Mouse (Mus musculus) inflammation-experienced regulatory T-cells, adult 16 weeks (primary cell): Measurements from ENCODE around the gene Olfr11. TPM values are rescaled to one million over a fixed set of nuclear protein-coding genes. Genes with fewer than 3 reads are reported as not detected.

Experiments used
- polyA plus RNA-seq: library from polyadenylated mRNA; unstranded; fragments of 100-300 nt; shearing (Covaris generic); gene quantifications from one replicate; pipeline ENCODE4 v1.2.1, GENCODE M21; 2017

Gene Olfr11
- not detected for polyA plus RNA-seq

GRCm38 (mm10) chr13:21642418-21642817 lies at the start of gene Olfr11:
Olfr11 (minus strand) TSS chr13:21642518.

GRCm38 (mm10) chr13:21677305-21677704 lies 35.0 kb upstream of the Olfr11 start, which contains the start of gene Olfr1360:
Olfr1360 (minus strand) TSS chr13:21677405.

GRCm38 (mm10) chr13:21663286-21663685 lies 21.0 kb upstream of the Olfr11 start, which contains the start of gene Olfr1361:
Olfr1361 (minus strand) TSS chr13:21663386.

GRCm38 (mm10) chr13:21613922-21614321 lies 28.4 kb downstream of the Olfr11 start, which contains the start of gene Olfr1362:
Olfr1362 (minus strand) TSS chr13:21614022.

Other genes with a start within 250 kb of the Olfr11 start
- 74.5 TPM for gene Zkscan3, start 239.8 kb downstream of the Olfr11 start, polyA plus RNA-seq
- 0.96 TPM for gene Pgbd1, start 201.5 kb downstream of the Olfr11 start, polyA plus RNA-seq
- 12.8 TPM for gene Zscan26, start 188.8 kb downstream of the Olfr11 start, polyA plus RNA-seq
- 0.20 TPM for gene Nkapl, start 174.0 kb downstream of the Olfr11 start, polyA plus RNA-seq
- gene Zkscan4, start 163.6 kb downstream of the Olfr11 start, polyA plus RNA-seq, result not detected
- not detected for gene Gm10065, start 163.1 kb downstream of the Olfr11 start, polyA plus RNA-seq
- gene AK157302, start 147.3 kb downstream of the Olfr11 start, polyA plus RNA-seq, result not detected
- gene Gm11273, start 141.1 kb downstream of the Olfr11 start, polyA plus RNA-seq, result 11.1 TPM
- 10.4 TPM for gene Zkscan8, start 111.4 kb downstream of the Olfr11 start, polyA plus RNA-seq
- gene Olfr1366, start 99.7 kb downstream of the Olfr11 start, polyA plus RNA-seq, result not detected
- 0.20 TPM for gene Olfr1535, start 82.6 kb downstream of the Olfr11 start, polyA plus RNA-seq
- gene Olfr1364, start 60.8 kb downstream of the Olfr11 start, polyA plus RNA-seq, result not detected
- not detected for gene Olfr1362, start 28.5 kb downstream of the Olfr11 start, polyA plus RNA-seq
- gene Olfr1361, start 20.9 kb upstream of the Olfr11 start, polyA plus RNA-seq, result not detected
- gene Olfr1360, start 34.9 kb upstream of the Olfr11 start, polyA plus RNA-seq, result not detected
- gene Olfr1359, start 55.6 kb upstream of the Olfr11 start, polyA plus RNA-seq, result not detected
- gene Hist1h2bl, start 73.6 kb upstream of the Olfr11 start, polyA plus RNA-seq, result not detected
- not detected for gene Hist1h2ai, start 73.9 kb upstream of the Olfr11 start, polyA plus RNA-seq
- gene Hist1h3h, start 75.1 kb upstream of the Olfr11 start, polyA plus RNA-seq, result not detected
- gene Hist1h2bm, start 79.5 kb upstream of the Olfr11 start, polyA plus RNA-seq, result 0.82 TPM
- gene Hist1h4j, start 92.5 kb upstream of the Olfr11 start, polyA plus RNA-seq, result not detected
- gene Hist1h4k, start 108.0 kb upstream of the Olfr11 start, polyA plus RNA-seq, result 22.8 TPM
- 3.0 TPM for gene Hist1h2ak, start 111.3 kb upstream of the Olfr11 start, polyA plus RNA-seq
- 2.1 TPM for gene Hist1h2bn, start 111.6 kb upstream of the Olfr11 start, polyA plus RNA-seq
- 4.3 TPM for gene Hist1h1b, start 138.1 kb upstream of the Olfr11 start, polyA plus RNA-seq
- gene Hist1h3i, start 140.9 kb upstream of the Olfr11 start, polyA plus RNA-seq, result 1.6 TPM
- gene Hist1h2an, start 144.7 kb upstream of the Olfr11 start, polyA plus RNA-seq, result not detected
- not detected for gene Hist1h2bp, start 144.9 kb upstream of the Olfr11 start, polyA plus RNA-seq
- gene Hist1h2bq, start 167.7 kb upstream of the Olfr11 start, polyA plus RNA-seq, result 6.5 TPM
- not detected for gene Hist1h2ao, start 167.9 kb upstream of the Olfr11 start, polyA plus RNA-seq
- gene Hist1h4m, start 169.2 kb upstream of the Olfr11 start, polyA plus RNA-seq, result 42.3 TPM
- 3.8 TPM for gene Hist1h4n, start 189.7 kb upstream of the Olfr11 start, polyA plus RNA-seq
- 104 TPM for gene Hist1h2ap, start 191.0 kb upstream of the Olfr11 start, polyA plus RNA-seq
- 6.7 TPM for gene Hist1h2br, start 191.2 kb upstream of the Olfr11 start, polyA plus RNA-seq